Mouse (Mus musculus): ENCODE measurements around the gene Snap47. TPM values are rescaled to one million over a fixed set of nuclear protein-coding genes. Genes with fewer than 3 reads are reported as not detected.

The Snap47 gene
- total and polyA plus RNA-seq, 3 experiments = 95.9 to 102 (median 101) TPM

DNA sequence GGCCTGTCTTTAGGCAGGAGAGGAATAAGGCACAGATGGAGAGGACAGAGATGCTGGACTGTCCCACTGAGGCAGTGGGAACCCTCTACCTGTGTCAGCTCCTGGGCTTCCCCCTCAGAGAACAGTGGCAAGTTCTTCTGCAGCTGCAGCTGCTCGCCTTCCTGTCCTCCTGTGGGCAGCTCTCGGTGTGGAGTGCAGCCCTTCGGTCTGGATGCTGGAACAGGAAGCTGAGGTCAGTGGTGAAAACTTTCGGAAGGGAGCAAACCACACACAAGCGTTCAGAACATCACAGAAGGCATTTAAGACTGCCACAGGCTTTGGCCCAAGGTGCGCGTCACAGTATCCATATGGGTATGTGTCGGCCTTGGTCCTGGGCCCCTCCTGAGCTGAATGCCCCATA, 29.6 kb downstream of the Snap47 start:
- peak; percentile 34 for DNase-seq (ENCODE audit: extremely low read depth)
- Histone ChIP-seq H3K9ac (ENCODE audit: insufficient read depth, low read depth) (no peak overlapping the region), H3K4me1 (ENCODE audit: control insufficient read depth in 1 of 2, insufficient read depth in 2 of 2) (peaks cover 16 to 28% of the 10 kb centered on the region in 2 experiments), H3K4me3 (replicated peaks in 1 of 3; ENCODE audit: low read depth in 2 of 3, low read length in 2 of 3, poor library complexity in 1 of 3) (no peak overlapping the region), H3K36me3 (replicated peaks in 1 of 2; ENCODE audit: control insufficient read depth in 1 of 2, insufficient read depth in 1 of 2, low read length in 1 of 2) (peaks cover 57 to 95% of the 10 kb centered on the region in 2 experiments), H3K27me3 (replicated peaks) (no peaks in the 10 kb centered on the region), H3K9me3 (replicated peaks; ENCODE audit: low read length) (no peaks in the 10 kb centered on the region), H3K79me2 (replicated peaks; ENCODE audit: control insufficient read depth, extremely low read depth, insufficient read depth, poor library complexity, severe bottlenecking) (no peaks in the 10 kb centered on the region), H3K27ac (ENCODE audit: insufficient read depth, low read depth) (no peak overlapping the region), H3K4me2 (ENCODE audit: insufficient read depth, low read depth, poor library complexity, severe bottlenecking) (no peak overlapping the region)
- peak; percentile 68; the same call in 1 of the 2 replicates for TF ChIP-seq IRF4 (IDR thresholded peaks at IDR 0.05; ENCODE audit: low read depth, low read length)
- TF ChIP-seq BHLHE40 (IDR thresholded peaks at IDR 0.05; ENCODE audit: low read depth, low read length) = peak; percentile 51
- no peak; the same call in 1 of the 2 replicates for TF ChIP-seq ETS1 (conservative IDR thresholded peaks at IDR 0.05; ENCODE audit: low read depth, low read length)
- peak; percentile 66 for TF ChIP-seq CHD2 (IDR thresholded peaks at IDR 0.05; ENCODE audit: low read length)
- 0 out of 2 replicates have a peak, but pooled peaks have one; percentile 72 for TF ChIP-seq UBTF (IDR thresholded peaks at IDR 0.05; ENCODE audit: low read depth, low read length)
- peak; percentile 53; the same call in 1 of the 2 replicates for TF ChIP-seq EP300 (IDR thresholded peaks at IDR 0.05; ENCODE audit: low read length)
- TF ChIP-seq NRF1 (IDR thresholded peaks at IDR 0.05; ENCODE audit: low read depth, low read length) = 0 out of 2 replicates have a peak, but pooled peaks have one; percentile 29
- peak; percentile 88 for TF ChIP-seq TCF12 (IDR thresholded peaks at IDR 0.05; ENCODE audit: low read depth, low read length)
- no peak for TF ChIP-seq MAFK (IDR thresholded peaks at IDR 0.05; ENCODE audit: insufficient replicate concordance, low read length)
- peak; percentile 0; the same call in 1 of the 2 replicates for TF ChIP-seq MXI1 (IDR thresholded peaks at IDR 0.05; ENCODE audit: low read depth, low read length)
- 0 out of 2 replicates have a peak, but pooled peaks have one; percentile 30 for TF ChIP-seq ELF1 (IDR thresholded peaks at IDR 0.05; ENCODE audit: low read depth, low read length)
- TF ChIP-seq MAZ (IDR thresholded peaks at IDR 0.05; ENCODE audit: low read depth, low read length) = no peak
- peak; percentile 48; the same call in 1 of the 2 replicates for TF ChIP-seq SIN3A (IDR thresholded peaks at IDR 0.05; ENCODE audit: low read length)
- no peak for TF ChIP-seq ZKSCAN1 (IDR thresholded peaks at IDR 0.05; ENCODE audit: borderline replicate concordance, low read depth, low read length)
- TF ChIP-seq RAD21 (IDR thresholded peaks at IDR 0.05; ENCODE audit: low read depth, low read length) = no peak; the same call in none of the 2 replicates
- dilution Hi-C loops (cut with MboI; ENCODE audit: extremely low pct_ligation_motif_present, extremely low pct_unique_long_range_greater_than_20kb, low sequenced_read_pairs) (no loop called here), in situ Hi-C loops (cut with MboI; ENCODE audit: low pct_ligation_motif_present, low pct_unique_long_range_greater_than_20kb, low sequenced_read_pairs) (no loop called here)

DNA sequence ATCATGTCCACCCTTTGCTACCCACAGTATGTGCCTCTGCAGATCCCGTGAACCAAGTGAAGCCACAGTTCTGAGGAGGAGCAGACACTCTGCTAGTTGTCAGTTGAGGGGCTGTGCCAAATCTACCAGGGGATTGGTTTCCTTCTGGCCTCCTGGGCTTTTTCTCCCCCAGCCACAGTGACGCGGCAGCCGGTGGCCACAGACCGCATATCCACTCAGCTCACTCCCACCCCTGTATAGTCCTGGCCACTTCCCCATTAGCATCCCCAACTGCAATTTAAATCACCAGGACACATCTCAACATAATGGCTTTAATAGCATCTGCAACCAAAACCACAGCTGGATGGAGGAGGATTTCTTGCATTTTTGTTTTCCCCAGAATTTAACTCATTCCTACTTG, 32.3 kb downstream of the Snap47 start:
- TF ChIP-seq ZC3H11A (IDR thresholded peaks at IDR 0.05; ENCODE audit: low read depth, low read length) (no peak), RCOR1 (conservative IDR thresholded peaks at IDR 0.05; ENCODE audit: low read depth, low read length) (no peak)
- Histone ChIP-seq H3K79me2 (replicated peaks; ENCODE audit: control insufficient read depth, extremely low read depth, insufficient read depth, poor library complexity, severe bottlenecking) (no peaks in the 10 kb centered on the region), H3K9me3 (replicated peaks; ENCODE audit: low read length) (no peaks in the 10 kb centered on the region), H3K36me3 (replicated peaks in 1 of 2; ENCODE audit: control insufficient read depth in 1 of 2, insufficient read depth in 1 of 2, low read length in 1 of 2) (peaks cover 60 to 94% of the 10 kb centered on the region in 2 experiments), H3K4me1 (ENCODE audit: control insufficient read depth in 1 of 2, insufficient read depth in 2 of 2) (peaks cover 15 to 16% of the 10 kb centered on the region in 2 experiments), H3K27me3 (replicated peaks) (no peaks in the 10 kb centered on the region), H3K27ac (ENCODE audit: insufficient read depth, low read depth) (no peak overlapping the region), H3K4me2 (ENCODE audit: insufficient read depth, low read depth, poor library complexity, severe bottlenecking) (no peak overlapping the region), H3K4me3 (replicated peaks in 1 of 3; ENCODE audit: low read depth in 2 of 3, low read length in 2 of 3, poor library complexity in 1 of 3) (no peak overlapping the region), H3K9ac (ENCODE audit: insufficient read depth, low read depth) (no peak overlapping the region)
- dilution Hi-C loops (cut with MboI; ENCODE audit: extremely low pct_ligation_motif_present, extremely low pct_unique_long_range_greater_than_20kb, low sequenced_read_pairs) (no loop called here), in situ Hi-C loops (cut with MboI; ENCODE audit: low pct_ligation_motif_present, low pct_unique_long_range_greater_than_20kb, low sequenced_read_pairs) (no loop called here)
- DNase-seq (ENCODE audit: extremely low read depth) = no peak

Measured in CH12.LX (cell line).